Comparison of ENCODE assay signal across 22 mouse cellular contexts in genomic region chr3:52193026-52193425, GRCm38 (mm10).
A peak's percentile ranks its signal among the peaks of the same experiment; 100 is the strongest.
DNase-seq lines count a peak whose midpoint lies in the region; ATAC-seq lines count a peak whose summit lies in the region.
"Had no signal": no experiment of that assay in that cellular context is flagged by ENCODE, and none has a peak within 500 bp of the region (broad histone marks: within the 10 kb centered on the region; RNA-seq: fewer than 3 reads in every experiment).

No protein-coding gene starts in this region.

- H3K9me3 ChIP-seq in heart, embryonic 10.5 days, result no peaks in the 10 kb centered on the region
- no peaks in the 10 kb centered on the region for H3K9me3 ChIP-seq in kidney, embryonic 16.5 days (ENCODE audit: low read length)
- H3K9me3 ChIP-seq in limb, embryonic 12.5 days, result no peaks in the 10 kb centered on the region
- H3K9me3 ChIP-seq: forebrain, embryonic 15.5 days; hindbrain, embryonic 15.5 days; midbrain, embryonic 10.5 days; neural tube, embryonic 12.5 days had no signal

- no peak for ATAC-seq in kidney, embryonic 16.5 days (ENCODE audit: low FRiP score, low TSS enrichment)
- no peak for ATAC-seq in limb, embryonic 12.5 days (ENCODE audit: insufficient number of reproducible peaks, insufficient read depth, low FRiP score, low TSS enrichment, low read depth)
- ATAC-seq: forebrain, embryonic 15.5 days; intestine, postnatal 0 days had no signal

- H3K27ac ChIP-seq in heart, embryonic 10.5 days, result no peak overlapping the region
- peak overlapping the region; percentile 48 for H3K27ac ChIP-seq in kidney, embryonic 16.5 days (ENCODE audit: low read length)
- H3K27ac ChIP-seq in limb, embryonic 12.5 days, result no peak overlapping the region
- H3K27ac ChIP-seq: forebrain, embryonic 15.5 days; hindbrain, embryonic 15.5 days; macrophage; midbrain, embryonic 10.5 days; neural tube, embryonic 12.5 days; stomach, postnatal 0 days had no signal

- peaks cover 24% of the 10 kb centered on the region for H3K4me1 ChIP-seq in heart, embryonic 10.5 days
- peaks cover 37% of the 10 kb centered on the region for H3K4me1 ChIP-seq in kidney, embryonic 16.5 days (ENCODE audit: insufficient read depth, low read length)
- H3K4me1 ChIP-seq in limb, embryonic 12.5 days (replicated peaks), result peaks cover 25% of the 10 kb centered on the region

- peak; percentile 49 for DNase-seq in heart, adult 11 months
- DNase-seq in heart, embryonic 10.5 days (ENCODE audit: low spot score), result no peak
- DNase-seq in kidney, postnatal 25 days, result no peak
- DNase-seq in lung, postnatal 10 days, result peak; percentile 42
- DNase-seq in lung, adult 18-20 months, result no peak
- no peak for DNase-seq in thymus, adult 18-20 months
- DNase-seq: adrenal gland, postnatal 36 days; cerebellum, adult 18-20 months; embryo, embryonic 11 days; gastrocnemius, postnatal 36 days; heart, postnatal 36 days; right cerebral cortex, postnatal 4 days had no signal

- H3K9ac ChIP-seq in kidney, embryonic 16.5 days (replicated peaks; ENCODE audit: low read length), result no peak overlapping the region
- 0 out of 2 replicates have a peak overlapping the region, but pooled peaks have one; percentile 2 for H3K9ac ChIP-seq in limb, embryonic 12.5 days (replicated peaks)
- H3K9ac ChIP-seq: forebrain, embryonic 15.5 days; hindbrain, embryonic 15.5 days; neural tube, embryonic 12.5 days had no signal

- 61% methylated on average over 7 of the region's 7 CpGs for WGBS in heart, embryonic 10.5 days
- WGBS in kidney, embryonic 16.5 days, result 41% methylated on average over 7 of the region's 7 CpGs
- WGBS in limb, embryonic 12.5 days, result 53% methylated on average over 7 of the region's 7 CpGs

- no peak overlapping the region for H3K4me2 ChIP-seq in kidney, embryonic 16.5 days (replicated peaks; ENCODE audit: low read depth, low read length)
- H3K4me2 ChIP-seq in limb, embryonic 12.5 days, result no peak overlapping the region
- H3K4me2 ChIP-seq: forebrain, embryonic 15.5 days; hindbrain, embryonic 15.5 days; neural tube, embryonic 12.5 days had no signal

- no peak overlapping the region for H3K4me3 ChIP-seq in heart, embryonic 10.5 days
- no peak overlapping the region for H3K4me3 ChIP-seq in kidney, embryonic 16.5 days (ENCODE audit: low read length)
- no peak overlapping the region for H3K4me3 ChIP-seq in limb, embryonic 12.5 days (replicated peaks)
- H3K4me3 ChIP-seq: erythroblast, embryonic 14.5 days; forebrain, embryonic 15.5 days; hindbrain, embryonic 15.5 days; midbrain, embryonic 10.5 days; neural tube, embryonic 12.5 days had no signal

- H3K36me3 ChIP-seq in heart, embryonic 10.5 days, result no peaks in the 10 kb centered on the region
- H3K36me3 ChIP-seq in kidney, embryonic 16.5 days (ENCODE audit: insufficient read depth, low read length), result no peaks in the 10 kb centered on the region
- no peaks in the 10 kb centered on the region for H3K36me3 ChIP-seq in limb, embryonic 12.5 days
- H3K36me3 ChIP-seq: forebrain, embryonic 15.5 days; hindbrain, embryonic 15.5 days; midbrain, embryonic 10.5 days; neural tube, embryonic 12.5 days had no signal

- H3K27me3 ChIP-seq in heart, embryonic 10.5 days (ENCODE audit: insufficient read depth, poor library complexity, severe bottlenecking), result no peaks in the 10 kb centered on the region
- no peaks in the 10 kb centered on the region; the same call in 1 of the 2 replicates for H3K27me3 ChIP-seq in kidney, embryonic 16.5 days (ENCODE audit: insufficient read depth, low read length)
- H3K27me3 ChIP-seq in limb, embryonic 12.5 days, result peaks cover 9% of the 10 kb centered on the region
- H3K27me3 ChIP-seq: forebrain, embryonic 15.5 days; hindbrain, embryonic 15.5 days; neural tube, embryonic 12.5 days had no signal

Comparison
In these comparisons a context has a peak if more than half of its experiments do, and no peak if none do; other contexts are left out.
1. DNase-seq: peak in heart, adult 11 months (single experiment) and lung, postnatal 10 days (single experiment); none in heart, embryonic 10.5 days (single experiment), kidney, postnatal 25 days (0 of 2), lung, adult 18-20 months (0 of 2) and thymus, adult 18-20 months (0 of 2).